Mouse (Mus musculus) gastrocnemius, adult 8-10 months (tissue): Measurements from ENCODE around the gene Gm19668. TPM values are rescaled to one million over a fixed set of nuclear protein-coding genes. Genes with fewer than 3 reads are reported as not detected.
"Not testable (repeated sequence)": the region's sequence is repeated elsewhere in the genome, so short reads cannot be mapped to it uniquely, and the experiment has no call there.

Source experiments
- DNase-seq, 2 experiments: peaks; one replicate each; pipeline ENCODE4 v3.0.0; 2022; ENCODE audit warnings: low spot score in 2 of 2
- total RNA-seq, 4 experiments: library from RNA; stranded (reverse); gene quantifications; 2 replicates each; pipeline ENCODE4 v1.2.4; 2022

Gene Gm19668
- not detected for total RNA-seq

DNA sequence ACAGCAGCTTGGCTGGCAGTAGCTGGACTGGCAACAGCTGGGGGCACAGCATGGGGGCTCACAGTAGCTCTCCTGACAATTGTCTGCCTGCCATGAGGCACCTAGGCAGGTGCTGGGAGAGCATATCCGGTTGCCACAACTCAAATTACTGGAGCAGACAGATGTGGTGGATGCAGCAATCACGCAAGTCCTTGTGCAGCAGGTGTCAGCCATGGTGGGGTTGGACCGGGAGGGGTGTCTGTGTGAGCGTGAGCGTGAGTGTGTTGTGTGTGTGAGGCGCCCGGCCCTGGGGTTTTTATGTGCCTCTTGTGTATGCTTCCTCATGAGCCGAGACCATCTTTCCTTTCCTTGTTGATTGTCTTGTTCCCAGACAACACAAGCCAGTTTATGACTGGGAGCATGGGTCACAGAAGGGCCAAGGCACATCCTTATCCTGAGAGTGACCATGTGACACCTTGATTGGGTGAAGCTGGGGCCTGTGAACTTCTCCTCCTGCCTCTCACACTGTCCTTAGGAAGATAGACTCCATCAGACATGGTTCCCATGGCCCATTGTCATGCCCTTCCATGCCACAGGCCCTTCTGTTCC, at the start of gene Gm19668:
Gene Gm19668 (minus strand): TSS at position 213 of the 588 bp plus-strand sequence.
- no peak for DNase-seq

DNA sequence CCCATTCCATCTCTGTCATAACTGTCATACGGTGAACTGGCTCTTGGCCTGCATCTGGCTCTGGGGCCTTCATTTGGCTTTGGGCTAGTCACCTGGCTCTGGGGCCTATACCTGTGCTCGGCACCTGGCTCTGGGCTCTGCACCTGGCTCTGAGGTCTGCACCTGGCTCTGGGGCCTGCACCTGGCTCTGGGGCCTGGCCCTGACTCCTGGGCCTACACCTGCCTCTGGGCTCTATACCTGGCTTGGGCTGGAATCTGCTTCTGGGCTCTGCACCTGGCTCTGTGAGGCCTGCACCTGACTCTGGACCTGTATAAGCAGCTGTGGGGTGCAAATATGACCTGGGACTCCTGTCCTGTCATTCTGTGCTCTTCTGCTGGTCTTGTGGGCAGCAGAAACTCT, 48.6 kb upstream of the Gm19668 start:
- no peak for DNase-seq

DNA sequence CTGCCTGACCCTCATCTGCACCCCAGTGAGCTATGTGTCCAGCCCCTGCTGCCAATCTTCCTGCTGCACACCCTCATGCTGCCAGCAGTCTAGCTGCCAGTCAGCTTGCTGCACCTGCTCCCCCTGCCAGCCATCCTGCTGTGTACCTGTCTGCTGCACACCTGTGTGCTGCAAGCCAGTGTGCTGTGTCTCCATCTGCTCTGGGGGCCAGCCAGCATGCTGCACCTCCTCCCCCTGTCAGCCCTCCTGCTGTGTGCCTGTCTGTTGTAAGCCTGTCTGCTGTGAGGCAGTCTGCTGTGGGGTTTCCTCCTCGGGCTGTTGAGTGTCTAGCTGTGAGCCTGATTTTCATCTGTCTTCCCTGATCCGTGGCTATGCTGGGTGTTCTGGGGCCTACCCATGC, 48.0 kb upstream of the Gm19668 start:
- DNase-seq, result no peak

- DNase-seq, result no peak
These were observed 47.6 kb upstream of the Gm19668 start, which contains the start of gene Gm36176 for GRCm38 (mm10) chr10:77846503-77846902. Gene Gm36176 (plus strand): TSS chr10:77846803.

DNA sequence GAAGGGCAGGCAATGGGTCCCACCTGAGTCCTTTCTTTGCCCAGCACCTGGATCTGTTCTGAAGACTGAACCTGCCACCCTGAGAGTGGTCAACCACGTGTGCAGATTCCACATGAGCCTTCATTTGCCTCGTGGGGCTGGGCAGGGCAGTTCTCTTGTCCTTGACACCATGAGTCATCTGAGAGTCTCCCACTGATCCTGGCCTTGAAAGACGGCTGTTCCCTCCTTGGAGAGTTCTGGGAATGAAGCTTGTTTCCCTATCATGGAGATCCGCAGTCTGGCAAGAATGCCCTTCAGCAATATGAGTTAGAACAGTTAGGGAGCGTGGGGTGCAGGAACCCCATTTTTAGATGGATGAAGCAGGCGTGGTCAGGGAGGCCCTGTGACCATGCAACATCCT, 40.1 kb upstream of the Gm19668 start:
- DNase-seq, result no peak

- no peak for DNase-seq
These were observed 36.7 kb upstream of the Gm19668 start, which contains the start of gene Krtap10-10 for GRCm38 (mm10) chr10:77835647-77836046. Gene Krtap10-10 (plus strand): TSS chr10:77835947.

- DNase-seq, result no peak
These were observed 28.0 kb upstream of the Gm19668 start, which contains the start of gene Krtap10-4 for GRCm38 (mm10) chr10:77826951-77827350. Gene Krtap10-4 (minus strand): TSS chr10:77827095.

DNA sequence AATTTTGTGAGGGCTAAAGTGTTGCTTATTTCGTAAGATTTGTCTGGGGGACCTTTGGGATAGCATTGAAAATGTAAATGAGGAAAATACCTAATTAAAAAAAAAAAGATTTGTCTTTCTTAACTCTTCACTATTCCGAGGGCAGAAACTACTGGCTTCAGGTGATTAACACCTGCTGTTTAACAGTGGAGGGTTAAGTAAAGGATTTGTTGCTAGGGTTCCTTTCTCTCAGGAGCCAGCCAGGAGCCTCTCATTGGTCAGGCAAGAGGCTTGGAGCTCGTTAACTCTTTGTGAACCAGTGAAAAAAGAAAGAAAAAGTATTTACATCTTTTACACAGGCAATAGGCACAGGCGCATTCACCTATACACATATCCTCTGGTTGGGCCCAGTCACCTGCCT, 20.3 kb upstream of the Gm19668 start:
- DNase-seq, result no peak

DNA sequence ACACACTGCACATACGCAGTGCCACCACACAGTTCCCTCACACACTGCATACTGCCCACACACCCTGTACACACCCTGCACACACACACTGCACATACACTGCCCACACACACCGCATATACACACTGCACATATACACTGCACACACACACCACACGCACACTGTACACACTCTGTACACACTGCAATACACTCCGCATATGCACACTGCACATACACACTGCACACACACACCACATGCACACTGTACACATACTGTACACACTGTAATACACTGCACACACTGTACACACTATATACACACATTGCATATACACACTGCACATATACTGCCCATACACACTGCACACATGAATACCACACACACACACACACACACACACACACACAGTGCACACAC, 19.6 kb upstream of the Gm19668 start:
- DNase-seq, result no peak

GRCm38 (mm10) chr10:77815514-77815913, 16.6 kb upstream of the Gm19668 start:
- no peak for DNase-seq

DNA sequence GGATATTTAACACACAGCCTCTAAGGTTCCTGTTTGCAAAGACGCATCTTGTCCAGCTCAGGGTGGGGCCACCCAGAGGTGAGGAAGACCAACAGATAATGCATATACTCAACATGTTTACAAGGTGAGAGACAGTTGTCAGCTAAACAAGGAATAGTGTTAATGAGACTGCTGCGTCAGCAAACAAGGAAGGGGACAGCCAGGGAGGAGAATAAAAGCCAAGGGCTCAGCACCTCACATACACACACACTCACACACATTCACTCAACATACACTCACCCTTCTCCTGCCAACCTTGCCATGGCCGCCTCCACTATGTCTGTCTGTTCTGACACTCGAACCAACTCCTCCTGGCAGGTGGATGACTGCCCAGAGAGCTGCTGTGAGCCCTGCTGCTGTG, 15.4 kb upstream of the Gm19668 start, which contains the start of gene Gm2696:
Gene Gm2696 (plus strand): TSS at position 301 of the 400 bp plus-strand sequence.
- no peak for DNase-seq

- DNase-seq, result no peak
These were observed 12.8 kb upstream of the Gm19668 start, which contains the start of gene Gm9507 for GRCm38 (mm10) chr10:77811743-77812142. Gene Gm9507 (minus strand): TSS chr10:77811843.

GRCm38 (mm10) chr10:77804095-77804494, 5.2 kb upstream of the Gm19668 start:
- no peak for DNase-seq

DNA sequence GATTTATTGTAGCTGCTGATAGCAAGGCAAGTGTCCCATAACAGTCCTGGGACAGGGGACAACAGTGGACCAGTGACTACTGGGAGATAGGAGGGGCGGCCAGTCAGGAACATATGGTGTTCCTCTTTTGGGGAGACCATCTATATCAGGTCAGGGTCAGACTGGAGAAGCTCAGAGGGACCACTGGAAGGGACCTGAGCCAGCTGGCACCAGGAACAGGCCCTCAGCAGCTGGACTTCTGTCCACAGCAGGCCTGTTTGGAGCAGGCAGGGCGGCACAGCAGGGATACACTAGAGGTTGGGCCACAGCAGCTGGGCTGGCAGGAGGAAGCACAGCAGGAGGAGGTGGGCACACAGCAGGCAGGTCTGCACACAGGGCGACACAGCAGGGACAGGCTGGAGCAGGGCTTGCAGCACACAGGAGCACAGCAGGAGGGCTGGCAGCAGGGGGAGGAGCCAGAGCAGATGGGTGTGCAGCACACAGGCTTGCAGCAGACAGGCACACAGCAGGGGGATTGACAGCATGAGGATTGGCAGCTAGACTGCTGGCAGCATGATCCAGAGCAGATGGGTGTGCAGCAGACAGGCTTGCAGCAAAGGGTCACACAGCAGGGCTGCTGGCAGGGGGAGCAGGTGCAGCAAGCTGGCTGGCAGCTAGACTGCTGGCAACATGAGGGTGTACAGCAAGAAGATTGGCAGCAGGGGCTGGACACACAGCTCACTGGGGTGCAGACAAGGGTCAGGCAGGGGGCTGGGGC, 591 bp downstream of the Gm19668 start:
- DNase-seq, result not testable (repeated sequence)

- DNase-seq, result no peak
These were observed 1.3 kb downstream of the Gm19668 start for GRCm38 (mm10) chr10:77797677-77798076.

DNA sequence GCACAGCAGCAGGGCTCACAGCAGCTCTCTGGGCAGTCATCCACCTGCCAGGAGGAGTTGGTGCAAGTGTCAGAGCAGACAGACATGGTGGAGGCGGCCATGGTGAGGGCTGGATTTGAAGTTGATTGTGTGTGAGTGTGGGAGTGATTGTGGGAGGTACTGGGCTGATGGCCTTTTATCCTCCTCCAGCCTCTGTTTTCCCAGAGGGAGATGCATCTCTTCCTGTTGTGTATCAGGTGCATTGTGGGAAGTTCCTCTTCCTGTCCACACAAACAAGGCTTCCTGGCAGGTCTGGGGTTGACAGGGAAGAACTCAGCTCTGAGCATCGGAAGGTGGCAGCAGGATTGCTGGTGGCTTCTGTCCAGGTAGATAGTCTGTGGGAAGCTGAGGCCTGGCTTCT, 4.0 kb downstream of the Gm19668 start, which contains the start of gene Gm9639:
Gene Gm9639 (minus strand): TSS at position 101 of the 400 bp plus-strand sequence.
- DNase-seq, result no peak

- no peak for DNase-seq
These were observed 10.3 kb downstream of the Gm19668 start for GRCm38 (mm10) chr10:77788621-77789020.

DNA sequence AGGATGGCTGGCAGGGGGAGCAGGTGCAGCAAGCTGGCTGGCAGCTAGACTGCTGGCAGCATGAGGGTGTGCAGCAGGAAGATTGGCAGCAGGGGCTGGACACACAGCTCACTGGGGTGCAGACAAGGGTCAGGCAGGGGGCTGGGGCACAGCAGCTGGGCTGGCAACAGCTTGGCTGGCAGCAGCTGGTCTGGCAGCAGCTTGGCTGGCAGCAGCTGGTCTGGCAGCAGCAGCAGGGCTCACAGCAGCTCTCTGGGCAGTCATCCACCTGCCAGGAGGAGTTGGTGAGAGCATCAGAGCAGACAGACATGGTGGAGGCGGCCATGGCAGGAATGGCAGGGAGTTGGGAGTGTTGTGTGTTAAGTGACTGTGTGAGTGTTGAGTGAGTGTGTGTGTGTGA, 11.1 kb downstream of the Gm19668 start, which contains the start of gene Gm7137:
Gene Gm7137 (minus strand): TSS at position 325 of the 400 bp plus-strand sequence.
- not testable (repeated sequence) for DNase-seq

- DNase-seq, result not testable (repeated sequence)
These were observed 15.5 kb downstream of the Gm19668 start for GRCm38 (mm10) chr10:77783396-77783795.

DNA sequence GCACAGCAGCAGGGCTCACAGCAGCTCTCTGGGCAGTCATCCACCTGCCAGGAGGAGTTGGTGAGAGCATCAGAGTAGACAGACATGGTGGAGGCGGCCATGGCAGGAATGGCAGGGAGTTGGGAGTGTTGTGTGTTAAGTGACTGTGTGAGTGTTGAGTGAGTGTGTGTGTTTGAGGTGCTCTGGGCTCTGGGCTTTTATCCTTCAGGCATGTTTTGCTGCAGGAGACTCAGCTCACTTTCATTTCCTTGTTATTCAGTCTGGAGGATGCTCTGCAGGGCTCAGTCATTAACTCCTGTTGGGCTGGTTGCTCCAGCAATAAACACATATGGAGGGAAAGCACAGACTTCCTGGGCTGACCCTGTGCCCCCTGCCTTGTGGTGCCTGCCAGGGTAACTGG, 16.5 kb downstream of the Gm19668 start, which contains the start of gene Gm3250:
Gene Gm3250 (minus strand): TSS at position 101 of the 400 bp plus-strand sequence.
- not testable (repeated sequence) for DNase-seq

- DNase-seq, result not testable (repeated sequence)
These were observed 22.1 kb downstream of the Gm19668 start, which contains the start of gene Gm7138 for GRCm38 (mm10) chr10:77776844-77777243. Gene Gm7138 (minus strand): TSS chr10:77776944.

GRCm38 (mm10) chr10:77772142-77772541, 26.8 kb downstream of the Gm19668 start:
- not testable (repeated sequence) for DNase-seq
